8 mouse cellular contexts compared by ENCODE assay signal in genomic region chr1:134406414-134406771, GRCm38 (mm10). TPM values are rescaled to one million over a fixed set of nuclear protein-coding genes. Genes with fewer than 3 reads are reported as not detected.
DNase-seq lines count a peak whose midpoint lies in the region; ATAC-seq lines count a peak whose summit lies in the region.

No protein-coding gene starts in this region.

- WGBS in forebrain, embryonic 10.5 days: 43% methylated on average over 8 of the region's 8 CpGs
- 14% methylated on average over 8 of the region's 8 CpGs for WGBS in liver, embryonic 13.5 days (ENCODE audit: insufficient replicate concordance)

- peaks cover 40% of the 10 kb centered on the region for H3K36me3 ChIP-seq in erythroblast, embryonic 14.5 days (ENCODE audit: control insufficient read depth)
- peaks cover 41% of the 10 kb centered on the region for H3K36me3 ChIP-seq in forebrain, embryonic 10.5 days (replicated peaks)
- peaks cover 37% of the 10 kb centered on the region for H3K36me3 ChIP-seq in liver, embryonic 13.5 days

- H3K4me3 ChIP-seq in erythroblast, embryonic 14.5 days (replicated peaks): peak overlapping the region; percentile 81
- H3K4me3 ChIP-seq in forebrain, embryonic 10.5 days: peak overlapping the region; percentile 82
- H3K4me3 ChIP-seq in liver, embryonic 13.5 days (replicated peaks): peak overlapping the region; percentile 81

- peak overlapping the region; percentile 90 for H3K9ac ChIP-seq in liver, embryonic 13.5 days

- peak overlapping the region; percentile 88 for H3K27ac ChIP-seq in forebrain, embryonic 10.5 days
- H3K27ac ChIP-seq in liver, embryonic 13.5 days: peak overlapping the region; percentile 88

- no peak for ATAC-seq in erythroblast, adult 5-6 weeks (replicated peaks; ENCODE audit: low FRiP score, poor library complexity, severe bottlenecking)
- ATAC-seq in liver, embryonic 13.5 days (ENCODE audit: low read depth): no peak

- H3K4me2 ChIP-seq in liver, embryonic 13.5 days: peak overlapping the region; percentile 85

- no peaks in the 10 kb centered on the region for H3K27me3 ChIP-seq in erythroblast, embryonic 14.5 days (ENCODE audit: control insufficient read depth)
- H3K27me3 ChIP-seq in forebrain, embryonic 10.5 days (ENCODE audit: poor library complexity, severe bottlenecking): no peaks in the 10 kb centered on the region
- no peaks in the 10 kb centered on the region for H3K27me3 ChIP-seq in liver, embryonic 13.5 days

- peaks cover 21% of the 10 kb centered on the region for H3K4me1 ChIP-seq in erythroblast, embryonic 14.5 days (ENCODE audit: control insufficient read depth)
- H3K4me1 ChIP-seq in forebrain, embryonic 10.5 days: peaks cover 23% of the 10 kb centered on the region
- peaks cover 15% of the 10 kb centered on the region for H3K4me1 ChIP-seq in liver, embryonic 13.5 days (replicated peaks)

- intact Hi-C loops in left cerebral cortex, postnatal 10 days (cut with DNase I): no loop called here

- DNase-seq in 3T3-L1 (ENCODE audit: low read depth, low spot score): peak; percentile 70
- no peak for DNase-seq in forebrain, embryonic 10.5 days (ENCODE audit: extremely low spot score, low spot score)
- no peak for DNase-seq in liver, embryonic 13.5 days
- DNase-seq in adrenal gland, adult 18-20 months (ENCODE audit: low spot score in 2 of 2): no peak
- no peak for DNase-seq in left cerebral cortex, postnatal 10 days (ENCODE audit: extremely low spot score in 1 of 2, low spot score in 2 of 2)
- DNase-seq in retina, embryonic 14.5 days (ENCODE audit: low spot score): no peak

- H3K9me3 ChIP-seq in erythroblast, embryonic 14.5 days (ENCODE audit: control insufficient read depth, low read length): no peaks in the 10 kb centered on the region
- no peaks in the 10 kb centered on the region for H3K9me3 ChIP-seq in forebrain, embryonic 10.5 days
- no peaks in the 10 kb centered on the region for H3K9me3 ChIP-seq in liver, embryonic 13.5 days (replicated peaks)

RNA-seq across cellular contexts. Expression of gene Cyb5r1, which starts 1.0 kb away (rescaled TPM):
- polyA plus RNA-seq in erythroblast, embryonic 14.5 days (2012): 3.2 and 3.7 TPM in 2 replicates
- total RNA-seq in erythroblast, adult 5-6 weeks (2015; ENCODE audit: low replicate concordance): 31.8 and 39.6 TPM in 2 replicates
- total RNA-seq in erythroblast, adult 5-6 weeks (2017; ENCODE audit: low replicate concordance): 26.8 and 53.9 TPM in 2 replicates
- 30.0 and 31.6 TPM in 2 replicates for polyA plus RNA-seq in forebrain, embryonic 10.5 days (2016; fragmentation: Nextera tagmentation; extraction: Ambion mirVana)
- polyA plus RNA-seq in liver, embryonic 13.5 days (2015; fragmentation: Nextera tagmentation; extraction: Ambion mirVana): 20.4 TPM in 2 replicates
- 10 to 100 TPM; 33.0 to 57.8 TPM for total RNA-seq in adrenal gland, adult 18-20 months (2021)
- 10 to 100 TPM; 20.4 to 24.1 TPM for total RNA-seq in left cerebral cortex, postnatal 10 days (2021)

RNA-seq across cellular contexts. Expression of gene Adipor1, which starts 8.8 kb away (rescaled TPM):
- polyA plus RNA-seq in erythroblast, embryonic 14.5 days (2012): 58.2 and 72.8 TPM in 2 replicates
- 432 and 436 TPM in 2 replicates for total RNA-seq in erythroblast, adult 5-6 weeks (2015; ENCODE audit: low replicate concordance)
- total RNA-seq in erythroblast, adult 5-6 weeks (2017; ENCODE audit: low replicate concordance): 440 and 446 TPM in 2 replicates
- polyA plus RNA-seq in forebrain, embryonic 10.5 days (2016; fragmentation: Nextera tagmentation; extraction: Ambion mirVana): 70.5 and 71.1 TPM in 2 replicates
- 130 and 138 TPM in 2 replicates for polyA plus RNA-seq in liver, embryonic 13.5 days (2015; fragmentation: Nextera tagmentation; extraction: Ambion mirVana)
- total RNA-seq in adrenal gland, adult 18-20 months (2021): 100 to 1,000 TPM; 132 to 137 TPM
- total RNA-seq in left cerebral cortex, postnatal 10 days (2021): 10 to 100 TPM; 62.3 TPM

RNA-seq across cellular contexts. Expression of gene 4933406M09Rik, which starts 20.7 kb away (rescaled TPM):
- 0.02 TPM in 1 of 2 replicates, not detected in the other for polyA plus RNA-seq in erythroblast, embryonic 14.5 days (2012)
- total RNA-seq in erythroblast, adult 5-6 weeks (2015; ENCODE audit: low replicate concordance): not detected in 2 replicates
- total RNA-seq in erythroblast, adult 5-6 weeks (2017; ENCODE audit: low replicate concordance): not detected in 2 replicates
- not detected in 2 replicates for polyA plus RNA-seq in forebrain, embryonic 10.5 days (2016; fragmentation: Nextera tagmentation; extraction: Ambion mirVana)
- polyA plus RNA-seq in liver, embryonic 13.5 days (2015; fragmentation: Nextera tagmentation; extraction: Ambion mirVana): not detected in 2 replicates
- total RNA-seq in adrenal gland, adult 18-20 months (2021): not detected
- not detected for total RNA-seq in left cerebral cortex, postnatal 10 days (2021)

RNA-seq across cellular contexts. Expression of gene Tmem183a, which starts 44.6 kb away (rescaled TPM):
- 2.8 and 2.9 TPM in 2 replicates for polyA plus RNA-seq in erythroblast, embryonic 14.5 days (2012)
- total RNA-seq in erythroblast, adult 5-6 weeks (2015; ENCODE audit: low replicate concordance): 38.2 and 40.5 TPM in 2 replicates
- total RNA-seq in erythroblast, adult 5-6 weeks (2017; ENCODE audit: low replicate concordance): 54.1 and 54.4 TPM in 2 replicates
- polyA plus RNA-seq in forebrain, embryonic 10.5 days (2016; fragmentation: Nextera tagmentation; extraction: Ambion mirVana): 134 and 136 TPM in 2 replicates
- polyA plus RNA-seq in liver, embryonic 13.5 days (2015; fragmentation: Nextera tagmentation; extraction: Ambion mirVana): 58.8 and 67.9 TPM in 2 replicates
- total RNA-seq in adrenal gland, adult 18-20 months (2021): 10 to 100 TPM; 44.7 to 55.5 TPM
- 10 to 100 TPM; 86.5 to 96.6 TPM for total RNA-seq in left cerebral cortex, postnatal 10 days (2021)

RNA-seq across cellular contexts. Expression of gene Klhl12, which starts 48.9 kb away (rescaled TPM):
- polyA plus RNA-seq in erythroblast, embryonic 14.5 days (2012): 0.63 and 1.1 TPM in 2 replicates
- total RNA-seq in erythroblast, adult 5-6 weeks (2015; ENCODE audit: low replicate concordance): 226 and 242 TPM in 2 replicates
- total RNA-seq in erythroblast, adult 5-6 weeks (2017; ENCODE audit: low replicate concordance): 369 and 410 TPM in 2 replicates
- polyA plus RNA-seq in forebrain, embryonic 10.5 days (2016; fragmentation: Nextera tagmentation; extraction: Ambion mirVana): 39.0 and 39.5 TPM in 2 replicates
- 34.7 and 37.4 TPM in 2 replicates for polyA plus RNA-seq in liver, embryonic 13.5 days (2015; fragmentation: Nextera tagmentation; extraction: Ambion mirVana)
- 10 to 100 TPM; 18.7 to 20.7 TPM for total RNA-seq in adrenal gland, adult 18-20 months (2021)
- total RNA-seq in left cerebral cortex, postnatal 10 days (2021): 10 to 100 TPM; 36.0 to 36.4 TPM
